Mouse (Mus musculus) fat pad, adult 2 months (tissue): ENCODE results near the gene Chrdl2.
A peak's percentile ranks its signal among the peaks of the same experiment; 100 is the strongest.

ENCODE experiments used
- DNase-seq: peaks from one replicate; pipeline ENCODE4 v3.0.0-alpha.2; 2011; ENCODE audit warnings: low read depth, low spot score; ENCODE audit errors: extremely low read depth

Gene Chrdl2

GRCm38 (mm10) chr7:99982256-99983242, 23.4 kb upstream of the Chrdl2 start:
- no peak for DNase-seq

GRCm38 (mm10) chr7:99988725-99989124, 17.2 kb upstream of the Chrdl2 start:
- no peak for DNase-seq

DNA sequence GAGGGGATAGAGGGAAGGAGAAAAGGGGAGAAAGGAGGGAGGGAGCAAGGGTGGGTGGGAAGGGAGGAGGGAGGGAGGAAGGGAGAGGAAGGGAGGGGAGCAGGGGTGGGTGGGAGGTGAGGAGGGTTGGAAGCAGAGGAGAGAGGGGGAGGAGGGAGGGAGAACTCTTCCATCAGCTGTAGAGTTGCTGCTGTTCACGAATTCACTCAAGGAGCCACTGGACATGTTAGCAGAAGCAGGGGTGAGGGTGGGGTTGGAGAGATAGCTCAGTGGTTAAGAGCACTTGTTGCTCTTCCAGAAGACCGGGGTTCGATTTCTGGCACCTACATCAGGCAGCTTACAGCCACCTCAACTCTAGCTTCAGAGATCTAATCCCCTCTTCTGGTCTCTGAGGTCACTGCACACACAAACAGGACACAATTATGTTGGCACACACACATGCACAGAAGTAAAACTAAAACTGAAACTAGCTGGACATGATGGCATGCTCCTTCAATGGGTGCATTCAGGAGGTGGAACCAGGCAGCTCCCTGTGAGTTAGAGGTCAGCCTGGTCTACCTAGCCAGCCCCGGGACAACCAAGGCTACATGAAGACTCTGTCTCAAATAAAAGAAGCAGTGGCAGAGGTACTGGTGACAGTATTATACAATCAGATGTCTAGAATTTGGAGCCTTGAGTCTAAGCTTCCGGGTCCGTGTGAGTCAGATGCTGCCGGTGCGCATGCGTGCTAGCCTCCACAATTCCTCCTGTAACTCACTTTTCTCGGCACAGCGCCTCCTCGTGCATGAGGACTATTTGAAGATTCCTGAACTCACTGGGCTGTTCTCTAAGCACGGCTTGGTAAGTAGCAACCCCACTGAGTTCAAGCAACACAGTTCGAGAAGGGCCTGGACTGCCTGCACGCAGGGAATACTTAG, 15.9 kb upstream of the Chrdl2 start:
- no peak for DNase-seq

GRCm38 (mm10) chr7:99990990-99991707, 14.8 kb upstream of the Chrdl2 start:
- no peak for DNase-seq

DNA sequence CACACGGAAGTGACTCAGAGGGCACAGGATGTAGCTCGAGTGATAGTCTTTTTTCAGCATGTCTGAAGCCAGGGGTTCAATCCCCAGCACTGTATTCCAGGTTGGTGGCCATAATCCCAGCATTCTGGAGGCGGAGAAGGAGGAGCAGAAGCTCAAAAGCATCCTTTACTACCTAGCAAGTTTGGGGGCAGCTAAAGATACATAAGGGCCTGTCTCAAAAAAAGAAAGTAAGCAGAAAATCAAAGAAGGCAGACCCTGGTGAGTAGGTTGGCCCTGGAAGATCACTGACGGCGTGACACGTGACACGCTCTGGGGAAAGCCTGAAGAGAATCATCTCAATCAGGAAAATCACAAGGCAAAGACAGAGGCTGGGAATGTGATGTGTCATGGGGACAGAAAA, 12.8 kb upstream of the Chrdl2 start:
- no peak for DNase-seq

DNA sequence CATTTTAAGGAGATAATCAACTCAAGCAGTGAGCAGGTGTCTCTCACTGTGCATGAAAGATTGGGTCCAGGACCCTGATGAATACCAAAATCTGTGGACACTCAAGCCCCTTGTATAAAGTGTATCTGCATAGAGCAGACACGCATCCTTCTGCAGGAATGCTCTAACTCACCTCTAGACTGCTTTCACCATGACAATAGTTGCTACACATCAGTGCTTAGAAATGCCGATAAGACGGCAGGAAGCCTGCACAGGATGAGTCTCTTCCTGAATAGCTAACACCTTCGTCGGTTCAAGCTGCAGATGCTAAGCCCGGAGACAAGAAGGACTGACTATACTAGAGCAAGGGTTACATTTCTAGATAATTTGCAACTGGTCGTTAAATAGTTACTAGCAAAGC, 10.8 kb upstream of the Chrdl2 start:
- DNase-seq, result no peak

GRCm38 (mm10) chr7:99998668-99999067, 7.3 kb upstream of the Chrdl2 start:
- DNase-seq, result no peak

GRCm38 (mm10) chr7:100003781-100004180, 2.2 kb upstream of the Chrdl2 start:
- DNase-seq, result no peak

DNA sequence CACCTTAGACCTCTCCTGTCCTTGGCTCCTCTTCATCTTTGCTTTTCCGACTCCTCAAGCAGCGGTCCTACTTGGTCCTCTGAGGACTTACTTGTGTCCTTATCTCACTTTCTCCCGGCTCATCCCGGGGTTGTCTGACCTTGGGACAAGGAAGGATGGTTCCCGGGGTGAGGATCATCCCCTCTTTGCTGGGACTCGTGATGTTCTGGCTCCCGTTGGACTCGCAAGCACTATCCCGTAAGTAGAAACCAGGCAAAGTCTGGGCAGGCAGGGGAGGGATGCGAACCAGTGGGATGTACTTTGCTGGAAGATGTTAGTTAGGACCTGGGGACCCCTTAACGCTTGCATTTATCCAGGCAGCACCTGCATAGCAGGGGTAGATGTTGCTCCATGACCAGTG, 439 bp downstream of the Chrdl2 start:
- DNase-seq, result no peak

DNA sequence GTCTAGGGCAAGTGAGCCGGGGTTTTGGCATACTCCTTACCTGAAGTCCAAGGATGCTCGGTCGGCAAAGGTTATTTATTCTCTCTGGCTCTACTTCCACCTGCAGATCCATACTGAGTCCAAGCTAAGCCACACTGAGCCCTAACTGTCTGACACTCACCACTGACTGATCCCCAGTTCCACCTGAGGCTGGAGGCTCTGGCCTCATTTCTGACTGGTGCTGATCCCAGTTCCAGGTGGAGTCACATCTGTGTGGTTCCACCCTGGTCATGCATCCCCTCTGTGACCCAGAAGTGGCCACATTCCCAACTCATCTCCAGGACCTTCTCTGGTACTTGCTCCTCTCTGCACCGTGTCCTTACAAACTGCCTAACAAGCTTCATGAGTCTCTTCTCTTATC, 2.8 kb downstream of the Chrdl2 start:
- DNase-seq, result no peak

- DNase-seq, result no peak
Observed at GRCm38 (mm10) chr7:100009640-100010039, 3.7 kb downstream of the Chrdl2 start.

- DNase-seq, result peak; percentile 30
Observed at GRCm38 (mm10) chr7:100010711-100011110, 4.7 kb downstream of the Chrdl2 start.

DNA sequence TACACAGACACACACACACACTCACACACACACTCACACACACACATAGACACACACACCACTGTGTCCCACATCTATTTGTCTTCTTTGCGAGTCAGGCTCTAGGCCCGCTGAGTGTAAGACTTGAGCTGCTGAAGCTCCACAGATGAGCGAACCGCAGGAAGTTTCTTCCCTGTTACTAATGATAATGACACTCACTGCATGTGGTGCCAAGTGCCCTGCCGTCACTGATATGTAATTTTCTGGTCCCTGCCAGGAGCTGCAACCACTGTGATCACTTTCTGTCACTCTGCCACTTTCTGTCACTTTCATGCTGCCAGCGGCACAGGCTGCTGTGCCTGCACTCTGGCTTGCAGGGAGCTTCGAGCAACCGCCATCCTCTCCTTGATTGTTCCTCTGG, 6.1 kb downstream of the Chrdl2 start:
- no peak for DNase-seq

- no peak for DNase-seq
Observed at GRCm38 (mm10) chr7:100012515-100012914, 6.5 kb downstream of the Chrdl2 start.

- peak; percentile 46 for DNase-seq
Observed at GRCm38 (mm10) chr7:100014123-100014600, 8.2 kb downstream of the Chrdl2 start.

DNA sequence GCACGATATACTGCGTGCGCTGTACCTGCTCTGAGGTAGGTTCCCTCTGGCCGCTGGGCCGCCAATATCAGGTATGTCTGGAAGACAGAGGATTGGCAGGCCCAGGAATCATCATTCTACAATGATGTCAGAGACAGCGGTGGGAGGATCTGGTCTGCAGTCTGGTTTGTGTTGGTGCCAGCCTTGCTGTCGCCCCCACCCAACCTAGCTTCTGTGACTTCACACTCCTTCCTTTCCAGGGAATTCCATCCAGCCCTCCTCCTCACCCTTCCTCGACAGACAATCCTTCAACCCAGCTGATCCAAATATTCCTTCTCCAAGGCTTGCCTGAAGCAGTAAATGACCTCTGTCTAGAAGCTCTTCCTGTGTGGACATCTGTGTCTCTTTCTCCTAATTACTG, 11.1 kb downstream of the Chrdl2 start:
- no peak for DNase-seq

- no peak for DNase-seq
Observed at GRCm38 (mm10) chr7:100027353-100027752, 21.4 kb downstream of the Chrdl2 start.

DNA sequence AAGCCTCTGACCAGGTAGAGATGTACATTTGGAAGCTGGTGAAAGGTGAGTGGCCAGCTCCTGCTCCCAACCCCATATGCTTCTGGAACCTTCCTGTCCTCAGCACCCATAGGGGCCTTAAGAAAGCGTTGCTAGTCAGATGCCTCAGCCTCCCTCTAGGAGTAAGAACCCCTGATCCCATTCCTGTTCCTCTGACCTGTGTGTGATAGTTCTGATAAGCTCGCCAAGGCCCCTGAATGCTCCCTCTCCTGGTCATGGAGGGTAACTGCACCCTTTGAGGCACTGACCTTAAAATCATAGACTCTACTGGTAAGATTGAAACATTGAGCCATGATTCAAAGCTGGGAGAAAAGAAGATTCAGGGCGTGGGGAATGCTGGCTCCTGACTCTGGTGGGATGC, 23.3 kb downstream of the Chrdl2 start:
- no peak for DNase-seq

DNA sequence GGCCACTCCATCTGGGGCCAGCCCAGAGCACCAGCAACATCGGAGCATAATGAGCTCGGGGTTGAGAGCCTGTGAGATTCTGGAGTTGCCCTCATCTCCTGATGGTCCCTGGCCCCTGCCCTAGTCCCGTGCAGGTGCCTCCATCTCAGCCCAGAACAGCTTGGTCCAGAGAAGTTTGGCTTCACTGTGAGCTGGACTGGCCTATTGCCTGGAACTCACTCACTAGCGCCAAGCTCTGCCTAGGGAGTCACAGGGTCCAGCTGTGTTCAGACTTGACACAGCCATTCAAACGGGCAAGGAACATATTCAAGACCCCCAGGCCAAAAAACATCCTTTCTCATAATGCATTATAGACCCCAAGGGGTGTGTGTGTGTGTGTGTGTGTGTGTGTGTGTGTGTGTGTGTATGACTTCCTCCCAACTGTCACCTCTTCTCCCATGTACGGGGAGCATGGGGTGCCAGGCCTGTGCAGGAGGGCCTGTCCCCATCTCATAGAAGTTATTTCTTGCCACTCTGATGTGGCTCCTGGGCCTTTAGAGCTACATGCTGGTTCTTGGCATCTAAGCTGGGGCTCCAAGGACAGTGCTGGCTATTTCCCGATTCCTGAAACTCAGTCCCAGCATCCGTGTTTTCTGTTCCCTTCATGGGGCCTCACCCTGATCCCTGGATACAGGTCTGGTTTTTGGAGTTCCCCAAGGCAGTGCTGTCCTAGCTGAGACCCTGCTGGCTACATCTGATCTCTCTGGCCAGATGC, 25.2 kb downstream of the Chrdl2 start:
- no peak for DNase-seq

- DNase-seq, result no peak
Observed at GRCm38 (mm10) chr7:100033672-100034071, 27.7 kb downstream of the Chrdl2 start.
